Mouse (Mus musculus): ENCODE measurements around the gene Hcfc2. TPM values are rescaled to one million over a fixed set of nuclear protein-coding genes. Genes with fewer than 3 reads are reported as not detected.
A peak's percentile ranks its signal among the peaks of the same experiment; 100 is the strongest.

Hcfc2 gene
- polyA plus RNA-seq, 1 experiment from 2014 or later: 37.9 TPM

- H3K9me3 ChIP-seq (ENCODE audit: control insufficient read depth, low read length): no peaks in the 10 kb centered on the region
- H3K27me3 ChIP-seq (ENCODE audit: control insufficient read depth, insufficient read depth, low read length): no peaks in the 10 kb centered on the region
- H3K9ac ChIP-seq: no peak overlapping the region
- DNase-seq (ENCODE audit: low spot score) (no peak), ATAC-seq (ENCODE audit: low FRiP score) (no peak)
- no peak overlapping the region for H3K4me2 ChIP-seq (replicated peaks)
- H3K36me3 ChIP-seq (replicated peaks; ENCODE audit: control insufficient read depth, insufficient read depth): peaks cover 12% of the 10 kb centered on the region
- no peak overlapping the region for H3K4me3 ChIP-seq (replicated peaks; ENCODE audit: low read length)
- H3K27ac ChIP-seq: no peak overlapping the region
- 88% methylated on average over 3 of the region's 3 CpGs for WGBS
- H3K4me1 ChIP-seq (replicated peaks; ENCODE audit: control insufficient read depth, insufficient read depth, low read length): peaks cover 15% of the 10 kb centered on the region
These were observed 1.4 kb downstream of the Hcfc2 start for GRCm38 (mm10) chr10:82697305-82697898.

GRCm38 (mm10) chr10:82698712-82699261 lies 2.8 kb downstream of the Hcfc2 start:
- DNase-seq (ENCODE audit: low spot score) (peak; percentile 89), ATAC-seq (ENCODE audit: low FRiP score) (peak; percentile 96)
- peaks cover 15% of the 10 kb centered on the region for H3K36me3 ChIP-seq (replicated peaks; ENCODE audit: control insufficient read depth, insufficient read depth)
- under 1% methylated on average over 38 of the region's 42 CpGs for WGBS
- no peaks in the 10 kb centered on the region for H3K9me3 ChIP-seq (ENCODE audit: control insufficient read depth, low read length)
- H3K27me3 ChIP-seq (ENCODE audit: control insufficient read depth, insufficient read depth, low read length): no peaks in the 10 kb centered on the region
- H3K4me1 ChIP-seq (replicated peaks; ENCODE audit: control insufficient read depth, insufficient read depth, low read length): peaks cover 15% of the 10 kb centered on the region
- peak overlapping the region; percentile 83 for H3K4me3 ChIP-seq (replicated peaks; ENCODE audit: low read length)
- peak overlapping the region; percentile 83 for H3K4me2 ChIP-seq (replicated peaks)
- peak overlapping the region; percentile 86 for H3K9ac ChIP-seq
- peak overlapping the region; percentile 79 for H3K27ac ChIP-seq

DNA sequence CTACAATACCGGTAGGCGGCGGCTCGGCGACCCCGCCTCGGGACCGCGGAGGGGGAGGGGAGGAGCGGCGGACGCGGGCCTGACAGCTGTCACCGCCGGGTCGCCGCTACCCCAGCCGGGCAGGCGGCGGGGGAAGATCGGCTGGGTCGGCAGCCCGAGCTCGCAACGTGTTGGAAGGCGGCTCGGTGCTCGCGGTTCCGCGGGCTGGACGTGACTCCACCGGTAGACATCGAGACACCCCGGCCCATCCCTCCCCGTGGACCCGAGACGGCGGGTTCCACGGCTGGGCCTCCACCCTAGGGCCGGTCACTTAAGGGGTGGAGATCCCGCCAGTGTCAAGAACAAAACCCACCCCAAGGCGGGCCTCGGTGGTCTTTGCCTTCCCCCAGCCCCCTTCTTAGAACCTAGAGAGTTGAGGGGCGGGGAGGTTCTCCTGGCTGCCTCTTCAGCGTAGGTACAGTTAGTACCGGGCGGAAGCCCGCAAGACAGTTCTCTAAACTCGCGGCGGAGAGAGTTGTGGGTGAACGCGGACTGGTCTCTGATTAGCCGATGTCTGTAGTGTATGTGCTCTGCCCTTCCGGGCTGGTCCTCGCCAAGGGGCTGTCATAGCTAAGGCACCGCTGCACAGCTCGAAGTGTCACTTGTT lies 3.5 kb downstream of the Hcfc2 start:
- peak overlapping the region; percentile 83 for H3K4me3 ChIP-seq (replicated peaks; ENCODE audit: low read length)
- WGBS: under 1% methylated on average over 56 of the region's 59 CpGs
- peak overlapping the region; percentile 86 for H3K9ac ChIP-seq
- H3K4me1 ChIP-seq (replicated peaks; ENCODE audit: control insufficient read depth, insufficient read depth, low read length): peaks cover 15% of the 10 kb centered on the region
- peak overlapping the region; percentile 79 for H3K27ac ChIP-seq
- no peaks in the 10 kb centered on the region for H3K9me3 ChIP-seq (ENCODE audit: control insufficient read depth, low read length)
- DNase-seq (ENCODE audit: low spot score) (peak; percentile 31), ATAC-seq (ENCODE audit: low FRiP score) (peak; percentile 83)
- H3K36me3 ChIP-seq (replicated peaks; ENCODE audit: control insufficient read depth, insufficient read depth): peaks cover 20% of the 10 kb centered on the region
- H3K27me3 ChIP-seq (ENCODE audit: control insufficient read depth, insufficient read depth, low read length): no peaks in the 10 kb centered on the region
- H3K4me2 ChIP-seq (replicated peaks): peak overlapping the region; percentile 83

GRCm38 (mm10) chr10:82741354-82741753 lies 45.4 kb downstream of the Hcfc2 start:
- Histone ChIP-seq H3K4me1 (replicated peaks; ENCODE audit: control insufficient read depth, insufficient read depth, low read length) (no peaks in the 10 kb centered on the region), H3K4me3 (replicated peaks; ENCODE audit: low read length) (no peak overlapping the region), H3K9me3 (ENCODE audit: control insufficient read depth, low read length) (no peaks in the 10 kb centered on the region), H3K4me2 (replicated peaks) (no peak overlapping the region), H3K9ac (no peak overlapping the region), H3K27ac (no peak overlapping the region), H3K27me3 (ENCODE audit: control insufficient read depth, insufficient read depth, low read length) (no peaks in the 10 kb centered on the region), H3K36me3 (replicated peaks; ENCODE audit: control insufficient read depth, insufficient read depth) (peaks cover 66% of the 10 kb centered on the region)
- ATAC-seq (ENCODE audit: low FRiP score) (no peak), DNase-seq (ENCODE audit: low spot score) (no peak)
- 65% methylated on average over 8 of the region's 8 CpGs for WGBS

- Histone ChIP-seq H3K36me3 (replicated peaks; ENCODE audit: control insufficient read depth, insufficient read depth) (peaks cover 71% of the 10 kb centered on the region), H3K4me2 (replicated peaks) (no peak overlapping the region), H3K27ac (no peak overlapping the region), H3K4me1 (replicated peaks; ENCODE audit: control insufficient read depth, insufficient read depth, low read length) (no peaks in the 10 kb centered on the region), H3K4me3 (replicated peaks; ENCODE audit: low read length) (no peak overlapping the region), H3K9ac (no peak overlapping the region), H3K27me3 (ENCODE audit: control insufficient read depth, insufficient read depth, low read length) (no peaks in the 10 kb centered on the region), H3K9me3 (ENCODE audit: control insufficient read depth, low read length) (no peaks in the 10 kb centered on the region)
- no peak for ATAC-seq (ENCODE audit: low FRiP score)
- DNase-seq (ENCODE audit: low spot score): no peak
- 89% methylated on average over 4 of the region's 4 CpGs for WGBS
These were observed 45.9 kb downstream of the Hcfc2 start for GRCm38 (mm10) chr10:82741876-82742275.

GRCm38 (mm10) chr10:82742578-82742977 lies 46.6 kb downstream of the Hcfc2 start:
- Histone ChIP-seq H3K27me3 (ENCODE audit: control insufficient read depth, insufficient read depth, low read length) (no peaks in the 10 kb centered on the region), H3K4me3 (replicated peaks; ENCODE audit: low read length) (no peak overlapping the region), H3K4me1 (replicated peaks; ENCODE audit: control insufficient read depth, insufficient read depth, low read length) (no peaks in the 10 kb centered on the region), H3K27ac (no peak overlapping the region), H3K9me3 (ENCODE audit: control insufficient read depth, low read length) (no peaks in the 10 kb centered on the region), H3K36me3 (replicated peaks; ENCODE audit: control insufficient read depth, insufficient read depth) (peaks cover 76% of the 10 kb centered on the region), H3K4me2 (replicated peaks) (no peak overlapping the region), H3K9ac (no peak overlapping the region)
- DNase-seq (ENCODE audit: low spot score): no peak
- no peak for ATAC-seq (ENCODE audit: low FRiP score)
- 87% methylated on average over 1 of the region's 1 CpGs for WGBS

GRCm38 (mm10) chr10:82744296-82744695 lies 48.3 kb downstream of the Hcfc2 start:
- Histone ChIP-seq H3K4me2 (replicated peaks) (no peak overlapping the region), H3K4me1 (replicated peaks; ENCODE audit: control insufficient read depth, insufficient read depth, low read length) (no peaks in the 10 kb centered on the region), H3K9me3 (ENCODE audit: control insufficient read depth, low read length) (no peaks in the 10 kb centered on the region), H3K27me3 (ENCODE audit: control insufficient read depth, insufficient read depth, low read length) (no peaks in the 10 kb centered on the region), H3K4me3 (replicated peaks; ENCODE audit: low read length) (no peak overlapping the region), H3K9ac (no peak overlapping the region), H3K27ac (no peak overlapping the region), H3K36me3 (replicated peaks; ENCODE audit: control insufficient read depth, insufficient read depth) (peaks cover 76% of the 10 kb centered on the region)
- ATAC-seq (ENCODE audit: low FRiP score): no peak
- DNase-seq (ENCODE audit: low spot score): no peak
- 90% methylated on average over 6 of the region's 6 CpGs for WGBS

DNA sequence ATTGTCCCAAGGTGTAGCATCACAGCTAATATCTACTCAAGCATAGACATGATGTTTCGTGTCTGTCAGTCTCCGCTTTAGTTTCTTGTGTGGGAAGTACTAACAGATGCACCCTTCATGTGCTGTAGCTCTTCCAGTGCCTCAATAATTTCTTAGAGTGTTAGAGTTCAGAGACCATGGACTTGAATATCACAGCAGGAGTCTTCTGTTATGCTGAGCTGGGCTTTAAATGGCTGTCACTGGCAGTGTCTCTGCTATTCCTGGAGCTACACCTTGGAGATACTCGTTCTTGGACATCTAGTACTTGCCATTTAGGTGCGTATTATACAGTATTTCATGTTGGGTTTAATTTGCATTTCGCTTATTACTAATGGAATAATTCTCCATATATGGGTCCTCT lies 49.3 kb downstream of the Hcfc2 start:
- peaks cover 73% of the 10 kb centered on the region for H3K36me3 ChIP-seq (replicated peaks; ENCODE audit: control insufficient read depth, insufficient read depth)
- H3K4me1 ChIP-seq (replicated peaks; ENCODE audit: control insufficient read depth, insufficient read depth, low read length): no peaks in the 10 kb centered on the region
- no peak overlapping the region for H3K27ac ChIP-seq
- ATAC-seq (ENCODE audit: low FRiP score): no peak
- no peaks in the 10 kb centered on the region for H3K9me3 ChIP-seq (ENCODE audit: control insufficient read depth, low read length)
- H3K4me3 ChIP-seq (replicated peaks; ENCODE audit: low read length): no peak overlapping the region
- no peaks in the 10 kb centered on the region for H3K27me3 ChIP-seq (ENCODE audit: control insufficient read depth, insufficient read depth, low read length)
- WGBS: 91% methylated on average over 5 of the region's 5 CpGs
- DNase-seq (ENCODE audit: low spot score): no peak
- H3K9ac ChIP-seq: no peak overlapping the region
- H3K4me2 ChIP-seq (replicated peaks): no peak overlapping the region

- Histone ChIP-seq H3K9ac (no peak overlapping the region), H3K36me3 (replicated peaks; ENCODE audit: control insufficient read depth, insufficient read depth) (peaks cover 82% of the 10 kb centered on the region), H3K27me3 (ENCODE audit: control insufficient read depth, insufficient read depth, low read length) (no peaks in the 10 kb centered on the region), H3K9me3 (ENCODE audit: control insufficient read depth, low read length) (no peaks in the 10 kb centered on the region), H3K4me1 (replicated peaks; ENCODE audit: control insufficient read depth, insufficient read depth, low read length) (no peaks in the 10 kb centered on the region), H3K4me3 (replicated peaks; ENCODE audit: low read length) (no peak overlapping the region), H3K27ac (no peak overlapping the region), H3K4me2 (replicated peaks) (no peak overlapping the region)
- no peak for DNase-seq (ENCODE audit: low spot score)
- ATAC-seq (ENCODE audit: low FRiP score): no peak
- WGBS: 91% methylated on average over 15 of the region's 15 CpGs
These were observed 51.3 kb downstream of the Hcfc2 start for GRCm38 (mm10) chr10:82746988-82747850.

Measured in hindbrain, embryonic 14.5 days (tissue).